Mouse (Mus musculus) heart, postnatal 4 days (tissue): Measurements from ENCODE around the gene Rabl2. TPM values are rescaled to one million over a fixed set of nuclear protein-coding genes. Genes with fewer than 3 reads are reported as not detected.
A peak's percentile ranks its signal among the peaks of the same experiment; 100 is the strongest.

Source experiments
- DNase-seq: peaks from one replicate; pipeline ENCODE4 v3.0.0; 2021
- total RNA-seq, 2 experiments: library from RNA; stranded (reverse); gene quantifications; 2 replicates each; pipeline ENCODE4 v1.2.3; 2021

The Rabl2 gene
- total RNA-seq = 1 to 10 TPM; 6.9 to 8.3 TPM

GRCm38 (mm10) chr15:89591723-89592455, at the start of gene Rabl2:
Gene Rabl2, minus strand, starts transcription at chr15:89591923.
- peak; percentile 92 for DNase-seq

GRCm38 (mm10) chr15:89623626-89623959, 31.9 kb upstream of the Rabl2 start:
- peak; percentile 82 for DNase-seq

GRCm38 (mm10) chr15:89622959-89623625, 31.4 kb upstream of the Rabl2 start:
- DNase-seq = no peak

- peak; percentile 30 for DNase-seq
These were observed 30.7 kb upstream of the Rabl2 start for GRCm38 (mm10) chr15:89622312-89622958.

GRCm38 (mm10) chr15:89607888-89608287, 16.2 kb upstream of the Rabl2 start:
- DNase-seq = no peak

GRCm38 (mm10) chr15:89607480-89607879, 15.8 kb upstream of the Rabl2 start:
- no peak for DNase-seq

GRCm38 (mm10) chr15:89605822-89606570, 14.3 kb upstream of the Rabl2 start:
- DNase-seq = no peak

- no peak for DNase-seq
These were observed 825 bp upstream of the Rabl2 start for GRCm38 (mm10) chr15:89592548-89592947.

- DNase-seq = no peak
These were observed 406 bp downstream of the Rabl2 start for GRCm38 (mm10) chr15:89591317-89591716.

- DNase-seq = no peak
These were observed 2.6 kb downstream of the Rabl2 start for GRCm38 (mm10) chr15:89589146-89589545.

- no peak for DNase-seq
These were observed 6.1 kb downstream of the Rabl2 start for GRCm38 (mm10) chr15:89585631-89586030.

GRCm38 (mm10) chr15:89585101-89585500, 6.6 kb downstream of the Rabl2 start:
- peak; percentile 29 for DNase-seq

- DNase-seq = no peak
These were observed 9.2 kb downstream of the Rabl2 start for GRCm38 (mm10) chr15:89582494-89582893.

GRCm38 (mm10) chr15:89572147-89572546, 19.6 kb downstream of the Rabl2 start:
- DNase-seq = no peak

- DNase-seq = no peak
These were observed 23.6 kb downstream of the Rabl2 start, which contains the start of gene Acr for GRCm38 (mm10) chr15:89568114-89568513. Gene Acr, plus strand, starts transcription at chr15:89568326.

- DNase-seq = no peak
These were observed 32.5 kb downstream of the Rabl2 start for GRCm38 (mm10) chr15:89559202-89559731.

GRCm38 (mm10) chr15:89557996-89558390, 33.7 kb downstream of the Rabl2 start:
- no peak for DNase-seq

GRCm38 (mm10) chr15:89557179-89557995, 34.3 kb downstream of the Rabl2 start:
- no peak for DNase-seq

- no peak for DNase-seq
These were observed 35.1 kb downstream of the Rabl2 start for GRCm38 (mm10) chr15:89556401-89557178.

GRCm38 (mm10) chr15:89555591-89555990, 36.1 kb downstream of the Rabl2 start:
- DNase-seq = no peak

- DNase-seq = no peak
These were observed 40.0 kb downstream of the Rabl2 start for GRCm38 (mm10) chr15:89551733-89552132.
